Mouse (Mus musculus) retina, postnatal 7 days (tissue): Measurements from ENCODE around the gene Sema4b.

Experiments
- DNase-seq: peaks from one replicate; pipeline ENCODE4 v3.0.0-alpha.2; 2012; ENCODE audit warnings: low read depth, low spot score

Sema4b gene

GRCm38 (mm10) chr7:80215398-80215797 lies 28.8 kb downstream of the Sema4b start:
- peak; percentile 72 for DNase-seq

GRCm38 (mm10) chr7:80216566-80216965 lies 29.9 kb downstream of the Sema4b start:
- no peak for DNase-seq

GRCm38 (mm10) chr7:80218666-80219065 lies 32.0 kb downstream of the Sema4b start:
- no peak for DNase-seq

- DNase-seq: no peak
These were observed 33.7 kb downstream of the Sema4b start for GRCm38 (mm10) chr7:80220237-80220797.

- no peak for DNase-seq
These were observed 34.6 kb downstream of the Sema4b start for GRCm38 (mm10) chr7:80221179-80221750.

GRCm38 (mm10) chr7:80227065-80227464 lies 40.4 kb downstream of the Sema4b start:
- DNase-seq: no peak

GRCm38 (mm10) chr7:80230196-80230595 lies 43.6 kb downstream of the Sema4b start:
- DNase-seq: no peak

GRCm38 (mm10) chr7:80231971-80232488 lies 45.4 kb downstream of the Sema4b start:
- DNase-seq: peak; percentile 24

GRCm38 (mm10) chr7:80232489-80233029 lies 45.9 kb downstream of the Sema4b start, which contains the start of the genes Cib1 and Gdpgp1:
Gene Cib1, minus strand, starts transcription at chr7:80232813.
Gene Gdpgp1, plus strand, starts transcription at chr7:80232865.
- DNase-seq: peak; percentile 95

GRCm38 (mm10) chr7:80233799-80234198 lies 47.2 kb downstream of the Sema4b start:
- no peak for DNase-seq

- no peak for DNase-seq
These were observed 51.9 kb downstream of the Sema4b start for GRCm38 (mm10) chr7:80238542-80238941.

- DNase-seq: no peak
These were observed 55.0 kb downstream of the Sema4b start for GRCm38 (mm10) chr7:80241661-80242060.

- no peak for DNase-seq
These were observed 58.2 kb downstream of the Sema4b start for GRCm38 (mm10) chr7:80244851-80245250.

GRCm38 (mm10) chr7:80246148-80246721 lies 59.6 kb downstream of the Sema4b start, which contains the start of gene Ttll13:
Gene Ttll13, plus strand, starts transcription at chr7:80246376.
- peak; percentile 97 for DNase-seq

- DNase-seq: no peak
These were observed 60.2 kb downstream of the Sema4b start for GRCm38 (mm10) chr7:80246859-80247258.

GRCm38 (mm10) chr7:80252437-80252836 lies 65.8 kb downstream of the Sema4b start:
- DNase-seq: no peak

GRCm38 (mm10) chr7:80252886-80253285 lies 66.2 kb downstream of the Sema4b start:
- DNase-seq: no peak

- DNase-seq: no peak
These were observed 69.3 kb downstream of the Sema4b start for GRCm38 (mm10) chr7:80255981-80256380.

- no peak for DNase-seq
These were observed 71.1 kb downstream of the Sema4b start for GRCm38 (mm10) chr7:80257706-80258105.

GRCm38 (mm10) chr7:80260625-80261371 lies 74.2 kb downstream of the Sema4b start, which contains the start of gene Ngrn:
Gene Ngrn, plus strand, starts transcription at chr7:80261215.
- DNase-seq: peak; percentile 81

- no peak for DNase-seq
These were observed 74.8 kb downstream of the Sema4b start for GRCm38 (mm10) chr7:80261372-80261990.
